Mouse (Mus musculus) cerebellum, adult 2 months (tissue): ENCODE data around the gene Ptprcap.

Experiments
- CTCF ChIP-seq: fragments of 200-500 bp; IDR thresholded peaks from 2 replicates; pipeline ENCODE4 v1.5.1; 2011; ENCODE audit warnings: low read depth, mild to moderate bottlenecking, control low read depth, low read length, moderate library complexity, borderline replicate concordance; ENCODE audit not compliant: insufficient read depth
- POLR2A ChIP-seq: fragments of 200-500 bp; IDR thresholded peaks from 2 replicates; pipeline ENCODE4 v1.6.1; 2011; ENCODE audit warnings: low read length, control low read depth, borderline replicate concordance; ENCODE audit not compliant: insufficient read depth

- TF ChIP-seq CTCF (no peak), POLR2A (no peak)
These were observed 29.0 kb upstream of the Ptprcap start for GRCm38 (mm10) chr19:4124432-4124831.
